Mouse (Mus musculus) heart, embryonic 15.5 days (tissue): Measurements from ENCODE around the gene Lrrfip1. TPM values are rescaled to one million over a fixed set of nuclear protein-coding genes. Genes with fewer than 3 reads are reported as not detected.

Experiments
- ATAC-seq: fragments of 200-750 bp; cut with Nextera tagmentation; replicated peaks from 2 replicates; pipeline ENCODE4 v1.8.0; 2017; ENCODE audit warnings: low read depth, moderate TSS enrichment; ENCODE audit not compliant: insufficient number of reproducible peaks, insufficient read depth, low FRiP score
- H3K27ac ChIP-seq: fragments of 300-500 bp; sonication (generic); 2 replicates; pipeline ENCODE4 v1.5.1; 2015; ENCODE audit warnings: mild to moderate bottlenecking, inconsistent platforms
- H3K27me3 ChIP-seq: fragments of 300-500 bp; sonication (generic); 2 replicates; pipeline ENCODE4 v1.6.1; 2015; ENCODE audit warnings: inconsistent platforms
- H3K36me3 ChIP-seq: fragments of 300-500 bp; sonication (generic); 2 replicates; pipeline ENCODE4 v1.6.1; 2015; ENCODE audit warnings: mild to moderate bottlenecking, inconsistent platforms
- H3K4me1 ChIP-seq: fragments of 300-500 bp; sonication (generic); replicated peaks from 2 replicates; pipeline ENCODE4 v1.6.1; 2015; ENCODE audit warnings: inconsistent platforms
- H3K4me2 ChIP-seq: fragments of 300-500 bp; sonication (generic); 2 replicates; pipeline ENCODE4 v1.6.1; 2015; ENCODE audit warnings: inconsistent platforms, mild to moderate bottlenecking, moderate library complexity
- H3K4me3 ChIP-seq: fragments of 300-500 bp; sonication (generic); 2 replicates; pipeline ENCODE4 v1.5.1; 2015; ENCODE audit warnings: mild to moderate bottlenecking, inconsistent platforms
- H3K9ac ChIP-seq: fragments of 300-500 bp; sonication (generic); 2 replicates; pipeline ENCODE4 v1.6.1; 2015; ENCODE audit warnings: mild to moderate bottlenecking, inconsistent platforms
- H3K9me3 ChIP-seq: fragments of 300-500 bp; sonication (generic); replicated peaks from 2 replicates; pipeline ENCODE4 v1.6.1; 2016; ENCODE audit warnings: inconsistent platforms
- WGBS: fragments of 180-500 bp; shearing (Covaris S2); methylation state at CpG from one replicate; pipeline ENCODE4 v1.1.7; 2015; ENCODE audit warnings: mixed read lengths; 5-methylcytosine and 5-hydroxymethylcytosine counted together
- polyA plus RNA-seq: library from polyadenylated mRNA; unstranded; fragments of >200 nt; fragmentation: Nextera tagmentation; extraction: Ambion mirVana; gene quantifications from 2 replicates; pipeline ENCODE4 v1.2.1, GENCODE M21; 2015

Gene Lrrfip1
- polyA plus RNA-seq, 1 experiment from 2014 or later = 149 TPM

- H3K36me3 ChIP-seq = peaks cover 17% of the 10 kb centered on the region; the same call in 1 of the 2 replicates
- H3K9ac ChIP-seq = no peak overlapping the region
- H3K9me3 ChIP-seq = no peaks in the 10 kb centered on the region
- H3K4me1 ChIP-seq = peaks cover 71% of the 10 kb centered on the region
- no peak overlapping the region for H3K4me3 ChIP-seq
- ATAC-seq = no peak
- H3K4me2 ChIP-seq = no peak overlapping the region
- no peak overlapping the region for H3K27ac ChIP-seq
- no peaks in the 10 kb centered on the region for H3K27me3 ChIP-seq
- WGBS = 65% methylated on average over 7 of the region's 7 CpGs
These were observed 89.5 kb downstream of the Lrrfip1 start for GRCm38 (mm10) chr1:91088027-91088426.

GRCm38 (mm10) chr1:91088941-91089340 lies 90.4 kb downstream of the Lrrfip1 start:
- H3K4me1 ChIP-seq = peaks cover 67% of the 10 kb centered on the region
- H3K9me3 ChIP-seq = no peaks in the 10 kb centered on the region
- no peak overlapping the region for H3K4me2 ChIP-seq
- no peak overlapping the region for H3K4me3 ChIP-seq
- ATAC-seq = no peak
- peak overlapping the region; percentile 45; the same call in 1 of the 2 replicates for H3K27ac ChIP-seq
- H3K9ac ChIP-seq = no peak overlapping the region
- H3K36me3 ChIP-seq = peaks cover 13% of the 10 kb centered on the region; the same call in 1 of the 2 replicates
- H3K27me3 ChIP-seq = no peaks in the 10 kb centered on the region
- 70% methylated on average over 8 of the region's 8 CpGs for WGBS

GRCm38 (mm10) chr1:91090456-91090855 lies 91.9 kb downstream of the Lrrfip1 start:
- Histone ChIP-seq H3K36me3 (peaks cover 13% of the 10 kb centered on the region; the same call in 1 of the 2 replicates), H3K4me3 (no peak overlapping the region), H3K27me3 (no peaks in the 10 kb centered on the region), H3K9me3 (no peaks in the 10 kb centered on the region), H3K4me2 (no peak overlapping the region), H3K27ac (no peak overlapping the region), H3K9ac (no peak overlapping the region), H3K4me1 (peaks cover 68% of the 10 kb centered on the region)
- 72% methylated on average over 6 of the region's 6 CpGs for WGBS
- no peak for ATAC-seq

GRCm38 (mm10) chr1:91092451-91092850 lies 93.9 kb downstream of the Lrrfip1 start:
- peak overlapping the region; percentile 21; the same call in 1 of the 2 replicates for H3K27ac ChIP-seq

GRCm38 (mm10) chr1:91093296-91093695 lies 94.8 kb downstream of the Lrrfip1 start:
- no peak overlapping the region for H3K4me2 ChIP-seq
- ATAC-seq = no peak
- no peak overlapping the region for H3K27ac ChIP-seq
- no peaks in the 10 kb centered on the region for H3K27me3 ChIP-seq
- 44% methylated on average over 2 of the region's 2 CpGs for WGBS
- no peak overlapping the region for H3K4me3 ChIP-seq
- peaks cover 69% of the 10 kb centered on the region for H3K4me1 ChIP-seq
- H3K9ac ChIP-seq = no peak overlapping the region
- peaks cover 13% of the 10 kb centered on the region; the same call in 1 of the 2 replicates for H3K36me3 ChIP-seq
- no peaks in the 10 kb centered on the region for H3K9me3 ChIP-seq

More at GRCm38 (mm10) chr1:91092451-91092850, 93.9 kb downstream of the Lrrfip1 start:
- Histone ChIP-seq H3K4me3 (no peak overlapping the region), H3K4me2 (no peak overlapping the region), H3K27me3 (no peaks in the 10 kb centered on the region), H3K36me3 (peaks cover 13% of the 10 kb centered on the region; the same call in 1 of the 2 replicates), H3K4me1 (peaks cover 69% of the 10 kb centered on the region), H3K9me3 (no peaks in the 10 kb centered on the region), H3K9ac (no peak overlapping the region)
- 37% methylated on average over 6 of the region's 6 CpGs for WGBS
- no peak for ATAC-seq

DNA sequence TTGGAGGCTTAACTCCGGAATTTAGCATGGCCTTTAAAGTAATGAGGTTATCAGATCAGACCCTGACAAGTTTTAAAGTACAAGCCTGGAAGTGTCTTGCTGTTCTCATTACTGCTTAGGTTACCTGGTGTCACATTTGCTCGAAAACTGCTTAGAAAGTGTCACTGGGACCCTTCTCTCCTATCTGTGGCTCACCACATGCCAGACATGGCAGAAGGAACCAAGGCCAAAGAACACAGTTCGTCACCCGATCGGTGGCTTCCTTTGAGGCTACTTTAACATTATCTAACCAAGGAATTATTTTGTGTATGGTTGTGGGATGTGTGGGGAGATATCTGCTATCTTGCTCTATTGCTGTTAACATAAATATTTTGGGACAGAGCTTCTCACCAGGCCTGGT lies 95.5 kb downstream of the Lrrfip1 start:
- no peak overlapping the region for H3K9ac ChIP-seq
- no peak overlapping the region for H3K4me2 ChIP-seq
- H3K27me3 ChIP-seq = no peaks in the 10 kb centered on the region
- peaks cover 70% of the 10 kb centered on the region for H3K4me1 ChIP-seq
- no peak for ATAC-seq
- 47% methylated on average over 5 of the region's 5 CpGs for WGBS
- no peaks in the 10 kb centered on the region for H3K9me3 ChIP-seq
- H3K27ac ChIP-seq = peak overlapping the region; percentile 31; the same call in 1 of the 2 replicates
- peaks cover 10% of the 10 kb centered on the region; the same call in 1 of the 2 replicates for H3K36me3 ChIP-seq
- no peak overlapping the region for H3K4me3 ChIP-seq

GRCm38 (mm10) chr1:91095258-91095657 lies 96.7 kb downstream of the Lrrfip1 start:
- H3K4me2 ChIP-seq = no peak overlapping the region
- WGBS = 40% methylated on average over 3 of the region's 3 CpGs
- no peaks in the 10 kb centered on the region for H3K27me3 ChIP-seq
- no peaks in the 10 kb centered on the region for H3K9me3 ChIP-seq
- H3K27ac ChIP-seq = peak overlapping the region; percentile 31
- H3K36me3 ChIP-seq = peaks cover 9% of the 10 kb centered on the region; the same call in 1 of the 2 replicates
- H3K4me3 ChIP-seq = no peak overlapping the region
- H3K4me1 ChIP-seq = peaks cover 68% of the 10 kb centered on the region
- no peak for ATAC-seq
- no peak overlapping the region for H3K9ac ChIP-seq

DNA sequence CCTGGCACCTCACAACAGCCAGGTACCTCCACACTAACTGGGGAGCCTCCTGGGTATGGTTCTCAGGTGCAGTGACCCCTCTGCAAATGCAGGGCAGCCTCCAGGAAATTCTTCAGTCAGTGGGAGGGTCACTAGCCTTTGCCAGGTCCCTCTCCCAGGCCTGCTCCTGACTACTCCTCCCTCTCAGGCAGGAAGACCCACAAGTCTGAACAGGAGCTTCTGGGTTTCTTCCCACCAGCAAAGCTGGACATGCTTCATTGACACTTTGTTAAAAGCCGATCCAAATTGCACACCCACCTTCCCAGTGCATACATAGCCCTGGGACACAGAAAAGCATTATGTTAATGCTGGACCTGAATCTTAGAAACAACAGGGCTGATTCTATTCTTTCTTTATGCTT lies 97.3 kb downstream of the Lrrfip1 start:
- Histone ChIP-seq H3K27me3 (no peaks in the 10 kb centered on the region), H3K27ac (peak overlapping the region; percentile 31), H3K36me3 (peaks cover 11% of the 10 kb centered on the region), H3K9ac (no peak overlapping the region), H3K9me3 (no peaks in the 10 kb centered on the region), H3K4me2 (no peak overlapping the region), H3K4me1 (peaks cover 68% of the 10 kb centered on the region), H3K4me3 (no peak overlapping the region)
- no peak for ATAC-seq
- WGBS = 61% methylated on average over 1 of the region's 1 CpGs

- H3K4me3 ChIP-seq = no peak overlapping the region
- peaks cover 65% of the 10 kb centered on the region for H3K4me1 ChIP-seq
- H3K36me3 ChIP-seq = peaks cover 18% of the 10 kb centered on the region
- peak overlapping the region; percentile 31 for H3K27ac ChIP-seq
- H3K9me3 ChIP-seq = no peaks in the 10 kb centered on the region
- no peak overlapping the region for H3K9ac ChIP-seq
- ATAC-seq = no peak
- no peak overlapping the region for H3K4me2 ChIP-seq
- WGBS = 66% methylated on average over 5 of the region's 5 CpGs
- H3K27me3 ChIP-seq = no peaks in the 10 kb centered on the region
These were observed 98.0 kb downstream of the Lrrfip1 start for GRCm38 (mm10) chr1:91096490-91096889.

GRCm38 (mm10) chr1:91097283-91097834 lies 98.8 kb downstream of the Lrrfip1 start:
- Histone ChIP-seq H3K9me3 (no peaks in the 10 kb centered on the region), H3K27ac (peak overlapping the region; percentile 76; the same call in 1 of the 2 replicates), H3K27me3 (no peaks in the 10 kb centered on the region), H3K9ac (no peak overlapping the region), H3K4me3 (no peak overlapping the region), H3K4me2 (no peak overlapping the region), H3K4me1 (peaks cover 57% of the 10 kb centered on the region), H3K36me3 (peaks cover 21% of the 10 kb centered on the region)
- WGBS = 87% methylated on average over 11 of the region's 11 CpGs
- no peak for ATAC-seq

DNA sequence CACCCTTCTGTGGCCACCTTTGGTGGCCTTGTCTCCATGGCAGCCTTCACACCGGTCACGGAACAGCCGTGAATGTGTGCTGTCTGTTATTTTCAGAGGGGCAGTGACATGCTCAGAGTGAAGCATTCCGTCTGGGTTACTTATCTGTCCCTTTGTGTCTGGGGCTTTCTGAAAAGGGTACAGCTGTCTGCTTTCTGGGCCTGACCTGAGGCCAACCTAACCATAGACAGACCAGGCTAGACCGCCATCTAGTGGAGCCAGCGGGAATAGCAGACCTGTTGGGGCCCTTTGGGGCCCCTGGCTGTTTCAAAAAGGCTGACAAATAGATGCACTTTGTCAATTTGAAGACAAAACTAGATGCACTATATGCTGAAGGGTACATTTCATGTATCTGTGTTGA lies 100.3 kb downstream of the Lrrfip1 start:
- H3K9ac ChIP-seq = no peak overlapping the region
- no peak overlapping the region for H3K4me3 ChIP-seq
- H3K27me3 ChIP-seq = no peaks in the 10 kb centered on the region
- peaks cover 29% of the 10 kb centered on the region for H3K36me3 ChIP-seq
- no peak overlapping the region for H3K4me2 ChIP-seq
- WGBS = 9% methylated on average over 6 of the region's 6 CpGs
- H3K4me1 ChIP-seq = peaks cover 57% of the 10 kb centered on the region
- peak; percentile 71 for ATAC-seq
- H3K27ac ChIP-seq = peak overlapping the region; percentile 76
- no peaks in the 10 kb centered on the region for H3K9me3 ChIP-seq
